Mouse (Mus musculus) gastrocnemius, postnatal 4 days (tissue): ENCODE data around the gene Tfg. TPM values are rescaled to one million over a fixed set of nuclear protein-coding genes. Genes with fewer than 3 reads are reported as not detected.
A peak's percentile ranks its signal among the peaks of the same experiment; 100 is the strongest.

Experiments used
- DNase-seq, 2 experiments: peaks; one replicate each; pipeline ENCODE4 v3.0.0; 2021 to 2022; ENCODE audit warnings: low spot score in 2 of 2, mixed read lengths in 2 of 2
- long read RNA-seq, 2 experiments: library from polyadenylated mRNA; stranded (forward); transcript quantifications; one replicate each; pipeline ENCODE4 v2.0.0; 2021
- total RNA-seq, 2 experiments: library from RNA; stranded (reverse); gene quantifications; 2 replicates each; pipeline ENCODE4 v1.2.3; 2021

Gene Tfg
- 10 to 100 TPM; 62.4 to 70.4 TPM for total RNA-seq
- long read RNA-seq, experiment 1, transcript Tfg-201 (8 exons, 1,945 nt) = major isoform, 100 of 123 reads
- long read RNA-seq, experiment 1, partial matches to known transcripts = 3 of 123 reads
- long read RNA-seq, experiment 1, other reads (novel, unspliced or antisense) = 20 of 123 reads
- long read RNA-seq, experiment 2, transcript Tfg-201 (8 exons, 1,945 nt) = major isoform, 96 of 123 reads
- long read RNA-seq, experiment 2, partial matches to known transcripts = 5 of 123 reads
- long read RNA-seq, experiment 2, other reads (novel, unspliced or antisense) = 22 of 123 reads

DNA sequence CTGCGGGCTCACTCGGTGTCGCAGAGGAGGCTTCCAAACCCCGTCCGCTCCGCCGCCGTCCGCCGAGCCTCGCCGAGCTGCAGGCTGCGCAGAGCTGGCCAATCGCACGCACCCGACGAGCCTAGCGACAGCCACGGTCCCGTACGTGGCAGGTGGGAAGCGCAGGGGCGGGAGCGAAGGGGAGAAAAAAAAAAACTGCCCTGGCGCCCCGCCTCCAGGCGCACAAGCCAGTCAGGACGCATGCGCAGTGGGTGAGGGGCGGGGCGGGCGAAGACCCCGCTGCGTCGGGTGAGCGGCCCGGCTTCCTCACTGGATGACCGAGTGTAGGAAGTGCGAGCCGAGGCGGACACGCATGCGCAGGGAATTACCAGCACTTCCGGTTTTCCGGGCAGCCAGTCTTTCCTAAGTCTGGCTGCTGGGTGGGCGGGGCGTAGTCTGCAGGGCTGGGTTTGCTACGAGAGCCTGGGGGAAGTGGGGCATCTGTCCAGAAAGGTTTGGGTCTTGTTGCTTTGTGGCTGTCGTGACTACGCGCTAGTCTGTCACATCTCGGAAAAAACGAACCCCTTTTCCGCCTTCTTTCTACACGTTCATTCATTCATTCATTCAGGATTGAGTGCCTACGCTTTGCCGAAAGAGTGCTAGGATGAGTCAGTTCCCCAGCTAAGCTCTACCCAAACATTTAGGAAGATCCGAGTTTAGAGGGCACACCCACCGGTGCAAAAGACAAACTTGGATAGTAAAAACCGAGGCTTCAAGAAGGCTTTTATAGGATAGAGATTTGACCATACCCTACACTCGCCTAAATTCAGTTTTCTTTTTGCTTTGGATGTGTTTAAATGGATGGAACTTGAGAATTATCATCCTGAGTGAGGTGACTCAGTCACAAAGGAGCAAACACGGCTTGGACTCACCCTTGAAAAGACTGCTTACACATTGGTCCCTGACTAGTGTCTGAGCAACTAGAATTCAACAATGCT, at the start of gene Tfg:
Tfg (minus strand) TSS at position 227 of the 977 bp plus-strand sequence.
- peak; percentile 99 to 100 for DNase-seq

GRCm38 (mm10) chr16:56729060-56729459, 11.8 kb upstream of the Tfg start:
- no peak for DNase-seq

GRCm38 (mm10) chr16:56724927-56725326, 7.7 kb upstream of the Tfg start:
- DNase-seq = no peak

DNA sequence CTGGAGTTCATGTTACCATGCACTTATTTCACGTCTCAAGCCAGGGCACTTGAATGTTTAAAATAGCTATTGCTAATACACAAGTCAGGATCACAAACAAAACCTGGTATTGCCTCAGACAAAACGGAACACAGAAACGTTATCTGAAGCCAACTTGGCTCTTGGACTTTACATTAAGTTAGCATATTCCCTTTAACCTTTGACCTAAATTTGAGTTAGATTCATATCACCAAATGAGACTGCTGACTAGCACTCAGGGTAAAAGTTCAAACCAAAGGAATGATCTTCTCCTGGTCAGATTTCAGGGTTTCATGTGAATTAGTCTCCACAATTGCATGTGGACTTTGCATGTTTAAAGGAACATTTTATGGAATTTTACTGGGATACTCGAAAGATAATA, 5.1 kb upstream of the Tfg start:
- DNase-seq = no peak

DNA sequence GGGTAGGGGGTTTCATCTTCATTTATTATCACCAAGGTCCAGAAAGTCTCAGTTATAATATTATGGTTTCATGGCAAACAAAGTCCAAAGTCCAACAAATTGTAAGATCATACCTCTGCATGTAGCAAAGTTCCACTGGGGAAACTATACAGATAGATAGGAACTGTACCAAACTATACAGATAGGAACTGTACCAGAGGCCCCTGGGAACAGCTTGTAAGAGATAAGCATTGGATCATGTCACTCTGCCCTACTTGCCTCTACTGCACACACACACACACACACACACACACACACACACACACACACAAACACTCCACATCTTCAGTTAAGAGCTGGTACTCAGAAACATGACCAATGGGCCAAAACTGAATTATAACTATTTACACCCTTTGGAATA, 1.8 kb upstream of the Tfg start:
- DNase-seq = no peak

GRCm38 (mm10) chr16:56716557-56717179, 582 bp downstream of the Tfg start:
- no peak for DNase-seq

DNA sequence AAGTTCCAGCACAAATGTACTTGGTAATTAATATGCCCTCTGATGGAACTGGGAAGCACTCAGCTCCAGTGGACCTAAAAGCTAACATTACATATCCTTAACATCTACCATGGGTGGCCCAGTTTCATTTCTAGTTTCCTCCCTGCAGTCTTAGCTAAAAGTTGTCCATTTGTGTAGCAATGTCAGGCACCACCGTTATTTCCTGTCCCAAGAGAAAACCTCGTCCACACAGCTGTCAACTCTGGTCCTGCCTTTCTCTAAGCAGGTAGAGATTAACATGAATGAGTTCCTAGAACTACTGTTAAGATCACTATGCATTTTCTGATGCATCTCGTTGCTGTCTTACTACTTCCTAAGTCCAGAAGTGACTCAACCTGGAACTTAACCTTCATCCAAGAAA, 1.6 kb downstream of the Tfg start:
- DNase-seq = no peak

DNA sequence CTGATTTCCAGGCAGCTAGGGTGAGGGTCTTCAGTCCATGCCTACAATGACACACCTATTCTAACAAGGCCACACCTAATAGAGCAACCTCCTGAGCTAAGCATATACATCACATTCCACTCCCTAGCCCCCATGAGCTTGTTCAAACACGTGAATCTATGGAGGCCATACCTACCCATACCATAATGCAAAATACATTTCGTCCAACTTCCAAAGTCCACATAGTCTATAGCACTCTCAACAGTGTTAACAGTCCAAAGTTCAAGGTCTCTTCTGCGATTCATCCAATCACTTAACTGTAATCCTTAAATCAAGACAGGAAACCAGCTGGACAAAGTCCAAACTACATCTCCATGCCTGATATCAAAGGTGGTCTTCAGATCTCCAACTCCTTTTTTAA, 7.2 kb downstream of the Tfg start:
- DNase-seq = no peak

DNA sequence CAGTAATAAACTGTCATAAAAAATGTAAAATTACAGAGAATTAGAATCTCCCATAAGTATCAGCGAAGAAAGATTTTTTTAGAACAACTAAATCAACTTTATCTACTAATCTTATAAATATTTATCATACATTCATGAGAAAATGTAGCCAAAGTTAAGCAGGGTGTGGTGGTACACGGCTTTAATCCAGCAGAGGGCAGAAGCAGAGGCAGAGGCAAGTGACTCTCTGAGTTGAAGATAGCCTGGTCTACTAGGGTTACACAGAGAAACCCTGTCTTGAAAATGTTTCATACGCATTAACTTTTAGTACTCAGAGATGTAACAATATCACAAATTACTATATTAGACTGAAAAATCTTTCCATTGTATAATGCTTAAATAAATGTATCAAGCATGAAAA, 11.5 kb downstream of the Tfg start:
- no peak for DNase-seq

DNA sequence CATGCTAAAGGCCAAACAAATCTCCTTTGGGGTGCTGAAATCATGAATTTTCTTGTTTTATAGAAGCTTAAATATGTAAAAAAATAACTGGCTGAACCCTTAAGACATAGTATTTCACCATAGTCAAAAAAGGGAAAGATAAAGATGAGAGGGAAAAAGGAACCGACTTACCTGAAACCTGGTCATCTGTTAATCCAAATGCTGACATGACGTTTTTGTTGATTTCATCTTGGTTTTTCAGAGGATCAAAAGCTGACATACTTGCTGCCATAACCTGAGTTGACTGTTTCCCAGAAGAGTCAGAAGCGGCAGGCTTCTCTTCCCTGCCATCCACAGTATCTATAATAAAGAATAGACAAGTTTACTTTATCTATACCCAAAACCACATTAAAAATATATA, 16.4 kb downstream of the Tfg start:
- DNase-seq = no peak

- DNase-seq = no peak
Observed at GRCm38 (mm10) chr16:56696448-56696847, 20.8 kb downstream of the Tfg start.

DNA sequence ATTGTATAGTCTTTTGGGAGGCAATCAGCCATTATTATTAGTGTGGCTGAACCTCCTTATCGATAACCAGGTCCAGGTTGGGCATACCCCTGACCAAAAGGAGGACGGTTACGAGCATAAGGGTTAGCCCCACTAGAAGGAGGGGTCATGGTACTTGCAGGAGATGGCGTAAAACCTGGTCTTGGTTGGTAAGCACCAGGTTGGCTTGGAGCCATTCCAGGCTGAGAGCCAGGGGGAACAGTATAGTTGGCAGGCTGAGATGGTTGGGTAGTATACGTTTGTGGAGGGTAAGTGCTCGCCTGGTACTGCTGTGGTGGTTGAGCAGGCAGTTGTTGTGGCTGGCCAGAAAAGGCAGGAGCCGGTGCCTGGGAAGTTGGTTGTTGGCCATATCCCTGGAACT, 26.5 kb downstream of the Tfg start:
- no peak for DNase-seq

DNA sequence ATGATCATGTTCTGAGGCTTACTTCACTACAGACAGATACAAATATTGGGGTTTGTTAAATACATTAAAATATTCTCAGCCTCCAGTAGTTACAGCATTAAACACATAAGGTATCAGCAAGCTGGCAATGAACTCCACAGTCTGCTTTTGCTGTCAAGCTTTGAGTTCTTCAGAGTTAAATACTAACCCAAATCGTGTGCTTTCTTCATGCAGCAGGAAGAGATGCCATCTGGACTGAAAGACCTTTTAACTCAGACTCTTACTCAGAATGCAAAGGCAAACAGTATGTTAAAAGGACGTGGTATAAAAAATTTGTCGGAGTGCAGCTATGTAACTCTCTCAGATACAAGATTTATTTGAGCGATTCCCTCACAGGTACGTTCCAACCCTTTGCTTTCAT, 30.5 kb downstream of the Tfg start:
- no peak for DNase-seq

GRCm38 (mm10) chr16:56681010-56681645, 36.1 kb downstream of the Tfg start:
- DNase-seq = no peak

- no peak for DNase-seq
Observed at GRCm38 (mm10) chr16:56677146-56677545, 40.1 kb downstream of the Tfg start.

- no peak for DNase-seq
Observed at GRCm38 (mm10) chr16:56673420-56673819, 43.8 kb downstream of the Tfg start.

DNA sequence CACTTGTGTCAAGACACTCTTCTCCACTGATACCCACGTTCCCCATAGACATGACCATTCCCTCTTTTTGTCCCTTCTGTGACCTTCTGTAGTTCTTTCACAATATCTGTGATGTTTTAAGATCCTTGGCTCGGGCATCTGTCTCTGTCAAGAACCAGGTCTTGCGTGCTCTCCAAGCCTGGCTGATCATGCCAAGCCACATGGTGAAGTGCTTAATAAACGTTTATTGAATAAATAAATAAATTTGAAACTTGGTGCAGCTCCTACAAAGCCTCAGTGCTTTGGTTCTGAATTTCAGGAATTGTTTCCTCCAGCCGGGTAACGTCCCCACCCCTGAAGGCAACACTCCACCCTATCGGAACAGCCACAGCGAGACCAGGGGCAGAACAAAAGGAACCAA, 46.3 kb downstream of the Tfg start:
- no peak for DNase-seq

GRCm38 (mm10) chr16:56669520-56669919, 47.7 kb downstream of the Tfg start:
- no peak for DNase-seq

- no peak for DNase-seq
Observed at GRCm38 (mm10) chr16:56658866-56659265, 58.4 kb downstream of the Tfg start.

DNA sequence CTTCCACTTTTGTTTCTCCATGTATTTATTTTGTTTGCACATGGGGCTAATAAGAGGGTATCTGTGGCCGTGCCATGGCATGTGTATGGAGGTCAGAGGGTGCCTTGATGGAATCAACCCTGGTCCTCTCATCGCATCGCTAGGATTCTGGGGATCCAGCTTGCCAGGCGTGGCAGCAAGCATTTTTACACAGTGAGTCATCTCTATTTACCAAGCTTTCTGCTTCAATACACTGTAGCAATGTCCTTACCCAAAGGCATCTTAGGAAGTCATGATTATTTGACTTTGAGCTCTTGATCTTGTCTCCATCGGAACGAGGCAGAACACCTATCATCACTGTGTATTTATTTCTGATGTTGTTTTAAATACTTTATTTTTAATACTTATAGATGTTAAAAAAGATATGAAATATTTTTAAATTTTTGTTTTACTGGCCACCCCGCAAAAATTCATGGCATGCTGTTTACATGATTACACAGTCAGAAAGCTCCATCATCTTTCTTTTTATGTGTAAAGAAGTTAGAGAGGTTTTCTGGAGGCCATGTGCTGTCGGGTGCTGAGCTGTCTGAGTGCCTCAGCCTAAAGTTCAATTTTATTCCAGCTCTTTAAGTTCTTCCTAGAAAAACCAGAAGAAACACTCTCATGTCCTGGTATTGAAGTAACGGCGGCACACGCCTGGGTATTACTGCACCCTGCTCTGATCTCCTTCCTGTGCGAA, 61.9 kb downstream of the Tfg start:
- no peak for DNase-seq
